Mouse (Mus musculus) left cerebral cortex, adult 11 months (tissue): ENCODE data around the gene Kxd1.
A peak's percentile ranks its signal among the peaks of the same experiment; 100 is the strongest.

Experiments
- DNase-seq: peaks from one replicate; pipeline ENCODE4 v3.0.0; 2022; ENCODE audit warnings: low spot score

Gene Kxd1

GRCm38 (mm10) chr8:70493692-70494415 lies 33.9 kb downstream of the Kxd1 start:
- DNase-seq: no peak

GRCm38 (mm10) chr8:70492664-70493640 lies 34.8 kb downstream of the Kxd1 start, which contains the start of gene Crlf1:
TSS of gene Crlf1 (plus strand) at chr8:70493158.
- DNase-seq: no peak

GRCm38 (mm10) chr8:70490880-70491495 lies 36.8 kb downstream of the Kxd1 start:
- no peak for DNase-seq

- no peak for DNase-seq
Observed at GRCm38 (mm10) chr8:70490061-70490879, 37.5 kb downstream of the Kxd1 start.

GRCm38 (mm10) chr8:70489576-70489975 lies 38.2 kb downstream of the Kxd1 start:
- DNase-seq: no peak

- no peak for DNase-seq
Observed at GRCm38 (mm10) chr8:70488931-70489470, 38.8 kb downstream of the Kxd1 start.

- no peak for DNase-seq
Observed at GRCm38 (mm10) chr8:70487993-70488796, 39.6 kb downstream of the Kxd1 start.

- DNase-seq: no peak
Observed at GRCm38 (mm10) chr8:70486941-70487520, 40.7 kb downstream of the Kxd1 start, which contains the start of gene Tmem59l. TSS of gene Tmem59l (minus strand) at chr8:70487358.

- DNase-seq: no peak
Observed at GRCm38 (mm10) chr8:70486191-70486681, 41.5 kb downstream of the Kxd1 start.

- DNase-seq: no peak
Observed at GRCm38 (mm10) chr8:70482943-70483342, 44.8 kb downstream of the Kxd1 start.

GRCm38 (mm10) chr8:70481908-70482307 lies 45.8 kb downstream of the Kxd1 start:
- DNase-seq: no peak

GRCm38 (mm10) chr8:70477269-70477982 lies 50.3 kb downstream of the Kxd1 start:
- DNase-seq: no peak

GRCm38 (mm10) chr8:70476333-70477268 lies 51.2 kb downstream of the Kxd1 start, which contains the start of gene Klhl26:
TSS of gene Klhl26 (minus strand) at chr8:70476968.
- DNase-seq: peak; percentile 90

GRCm38 (mm10) chr8:70471856-70472255 lies 55.9 kb downstream of the Kxd1 start:
- DNase-seq: no peak

- no peak for DNase-seq
Observed at GRCm38 (mm10) chr8:70469938-70470337, 57.8 kb downstream of the Kxd1 start.

GRCm38 (mm10) chr8:70469295-70469916 lies 58.4 kb downstream of the Kxd1 start:
- DNase-seq: no peak

- no peak for DNase-seq
Observed at GRCm38 (mm10) chr8:70468733-70469132, 59.0 kb downstream of the Kxd1 start.
